Mouse (Mus musculus): ENCODE data around the gene Crhbp.
A peak's percentile ranks its signal among the peaks of the same experiment; 100 is the strongest.

DNA sequence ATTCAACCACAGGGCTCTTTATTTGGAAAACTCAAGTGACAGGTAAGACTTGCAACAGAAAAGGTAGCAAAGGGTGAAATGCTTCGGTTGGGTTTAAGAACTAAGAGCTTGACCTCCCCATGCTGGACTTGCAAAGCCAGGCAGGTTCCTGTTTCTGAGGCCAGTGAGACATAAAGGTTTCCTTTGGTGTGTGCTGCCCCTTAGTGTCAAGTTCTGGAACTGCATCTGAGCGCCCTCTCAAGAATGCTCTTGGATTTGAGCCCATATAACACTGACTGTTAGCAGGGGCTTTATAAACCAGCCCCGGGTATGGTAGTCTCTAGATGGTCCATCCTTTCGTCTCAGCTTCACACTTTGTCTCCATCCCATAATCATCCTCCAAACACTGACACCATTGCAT lies 36.7 kb upstream of the Crhbp start:
- TF ChIP-seq CTCF (conservative IDR thresholded peaks at IDR 0.05; ENCODE audit: insufficient read depth, insufficient read length, low read depth, low read length) (peak; percentile 91), POLR2A (IDR thresholded peaks at IDR 0.05; ENCODE audit: low read depth, low read length) (no peak)

Data from kidney, adult 2 months (tissue).